In genomic region chr5:121696761-121697160, GRCm38 (mm10) we compare ENCODE assay signal across 21 mouse cellular contexts.
"Had no signal": no experiment of that assay in that cellular context is flagged by ENCODE, and none has a peak within 500 bp of the region (broad histone marks: within the 10 kb centered on the region; RNA-seq: fewer than 3 reads in every experiment).

No protein-coding gene starts in this region.

- H3K27ac ChIP-seq: kidney, postnatal 0 days; layer of hippocampus, adult 2 months; left cerebral cortex, adult 2 months; liver, embryonic 12.5 days; liver, embryonic 15.5 days; lung, embryonic 15.5 days; neural tube, embryonic 13.5 days; stomach, postnatal 0 days had no signal

- H3K9me3 ChIP-seq: liver, embryonic 12.5 days; liver, embryonic 15.5 days; lung, embryonic 15.5 days; megakaryocyte, embryonic 14.5 days; neural tube, embryonic 13.5 days had no signal

- H3K9ac ChIP-seq: liver, embryonic 12.5 days; liver, embryonic 15.5 days; lung, embryonic 15.5 days; neural tube, embryonic 13.5 days had no signal

- DNase-seq: kidney, adult 2 months; layer of hippocampus, adult 9-11 months; lung, adult 18-20 months; lung, postnatal 10 days; lung, postnatal 36 days; midbrain, embryonic 14.5 days; right cerebral cortex, adult 18-20 months; right cerebral cortex, postnatal 14 days; right cerebral cortex, postnatal 4 days; thymus, adult 18-20 months; thymus, postnatal 36 days had no signal

- H3K4me2 ChIP-seq: liver, embryonic 12.5 days; liver, embryonic 15.5 days; lung, embryonic 15.5 days; midbrain, embryonic 11.5 days; neural tube, embryonic 13.5 days had no signal

- H3K36me3 ChIP-seq: liver, embryonic 12.5 days; liver, embryonic 15.5 days; lung, embryonic 15.5 days; neural tube, embryonic 13.5 days had no signal

- H3K4me1 ChIP-seq: neural tube, embryonic 13.5 days had no signal

- ATAC-seq: liver, embryonic 12.5 days had no signal

- H3K4me3 ChIP-seq: layer of hippocampus, adult 2 months; left cerebral cortex, adult 2 months; liver, embryonic 12.5 days; liver, embryonic 15.5 days; lung, embryonic 15.5 days; megakaryocyte, embryonic 14.5 days; neural tube, embryonic 13.5 days had no signal

- H3K27me3 ChIP-seq: liver, embryonic 12.5 days; liver, embryonic 15.5 days; lung, embryonic 15.5 days; megakaryocyte, embryonic 14.5 days; neural tube, embryonic 13.5 days had no signal
